Mouse (Mus musculus): ENCODE data around the gene Arhgap18. TPM values are rescaled to one million over a fixed set of nuclear protein-coding genes. Genes with fewer than 3 reads are reported as not detected.

The Arhgap18 gene
- polyA plus RNA-seq, 1 experiment from 2014 or later, result 20.9 TPM

GRCm38 (mm10) chr10:26771938-26772623, 18.9 kb downstream of the Arhgap18 start:
- peak; percentile 98 for ATAC-seq (replicated peaks; ENCODE audit: low FRiP score)
- peak; percentile 91 for DNase-seq (ENCODE audit: low spot score)
- H3K9ac ChIP-seq (ENCODE audit: low read length), result peak overlapping the region; percentile 62
- peak overlapping the region; percentile 88 for H3K4me2 ChIP-seq (ENCODE audit: low read depth, low read length, severe bottlenecking)
- peak overlapping the region; percentile 49 for H3K4me3 ChIP-seq (ENCODE audit: low read depth, low read length)
- H3K27me3 ChIP-seq (ENCODE audit: control insufficient read depth, insufficient read depth, low read length), result no peaks in the 10 kb centered on the region
- peaks cover 3% of the 10 kb centered on the region; the same call in 1 of the 2 replicates for H3K4me1 ChIP-seq (replicated peaks; ENCODE audit: control insufficient read depth, insufficient read depth, low read length)
- H3K36me3 ChIP-seq (ENCODE audit: control insufficient read depth, insufficient read depth, low read length), result no peaks in the 10 kb centered on the region
- 8% methylated on average over 15 of the region's 15 CpGs for WGBS
- H3K27ac ChIP-seq (ENCODE audit: low read depth, low read length), result peak overlapping the region; percentile 86
- H3K9me3 ChIP-seq (ENCODE audit: control insufficient read depth, low read length), result no peaks in the 10 kb centered on the region

- peak overlapping the region; percentile 62 for H3K9ac ChIP-seq (ENCODE audit: low read length)
- ATAC-seq (replicated peaks; ENCODE audit: low FRiP score), result peak; percentile 72
- peak; percentile 73 for DNase-seq (ENCODE audit: low spot score)
- peak overlapping the region; percentile 86 for H3K27ac ChIP-seq (ENCODE audit: low read depth, low read length)
- H3K4me1 ChIP-seq (replicated peaks; ENCODE audit: control insufficient read depth, insufficient read depth, low read length), result peaks cover 3% of the 10 kb centered on the region; the same call in 1 of the 2 replicates
- H3K27me3 ChIP-seq (ENCODE audit: control insufficient read depth, insufficient read depth, low read length), result no peaks in the 10 kb centered on the region
- H3K4me2 ChIP-seq (ENCODE audit: low read depth, low read length, severe bottlenecking), result peak overlapping the region; percentile 88
- peak overlapping the region; percentile 49 for H3K4me3 ChIP-seq (ENCODE audit: low read depth, low read length)
- 1% methylated on average over 22 of the region's 22 CpGs for WGBS
- no peaks in the 10 kb centered on the region for H3K9me3 ChIP-seq (ENCODE audit: control insufficient read depth, low read length)
- no peaks in the 10 kb centered on the region for H3K36me3 ChIP-seq (ENCODE audit: control insufficient read depth, insufficient read depth, low read length)
These were observed 19.7 kb downstream of the Arhgap18 start for GRCm38 (mm10) chr10:26772624-26773540.

GRCm38 (mm10) chr10:26773541-26773940, 20.3 kb downstream of the Arhgap18 start:
- DNase-seq (ENCODE audit: low spot score) (no peak), ATAC-seq (replicated peaks; ENCODE audit: low FRiP score) (no peak)
- 13% methylated on average over 5 of the region's 5 CpGs for WGBS

GRCm38 (mm10) chr10:26774266-26774665, 21.0 kb downstream of the Arhgap18 start:
- Histone ChIP-seq H3K27me3 (ENCODE audit: control insufficient read depth, insufficient read depth, low read length) (no peaks in the 10 kb centered on the region), H3K27ac (ENCODE audit: low read depth, low read length) (no peak overlapping the region), H3K36me3 (ENCODE audit: control insufficient read depth, insufficient read depth, low read length) (no peaks in the 10 kb centered on the region), H3K4me1 (replicated peaks; ENCODE audit: control insufficient read depth, insufficient read depth, low read length) (peaks cover 3% of the 10 kb centered on the region; the same call in 1 of the 2 replicates), H3K9ac (ENCODE audit: low read length) (no peak overlapping the region), H3K9me3 (ENCODE audit: control insufficient read depth, low read length) (no peaks in the 10 kb centered on the region), H3K4me3 (ENCODE audit: low read depth, low read length) (no peak overlapping the region), H3K4me2 (ENCODE audit: low read depth, low read length, severe bottlenecking) (peak overlapping the region; percentile 88; the same call in 1 of the 2 replicates)
- 74% methylated on average over 1 of the region's 1 CpGs for WGBS
- ATAC-seq (replicated peaks; ENCODE audit: low FRiP score) (no peak), DNase-seq (ENCODE audit: low spot score) (no peak)

More at GRCm38 (mm10) chr10:26773541-26773940, 20.3 kb downstream of the Arhgap18 start:
- peak overlapping the region; percentile 12; the same call in 1 of the 2 replicates for H3K9ac ChIP-seq (ENCODE audit: low read length)
- H3K4me1 ChIP-seq (replicated peaks; ENCODE audit: control insufficient read depth, insufficient read depth, low read length), result peaks cover 3% of the 10 kb centered on the region; the same call in 1 of the 2 replicates
- H3K4me3 ChIP-seq (ENCODE audit: low read depth, low read length), result peak overlapping the region; percentile 49; the same call in 1 of the 2 replicates
- H3K27me3 ChIP-seq (ENCODE audit: control insufficient read depth, insufficient read depth, low read length), result no peaks in the 10 kb centered on the region
- no peaks in the 10 kb centered on the region for H3K36me3 ChIP-seq (ENCODE audit: control insufficient read depth, insufficient read depth, low read length)
- H3K27ac ChIP-seq (ENCODE audit: low read depth, low read length), result peak overlapping the region; percentile 86; the same call in 1 of the 2 replicates
- H3K4me2 ChIP-seq (ENCODE audit: low read depth, low read length, severe bottlenecking), result peak overlapping the region; percentile 88
- H3K9me3 ChIP-seq (ENCODE audit: control insufficient read depth, low read length), result no peaks in the 10 kb centered on the region

- H3K4me1 ChIP-seq (replicated peaks; ENCODE audit: control insufficient read depth, insufficient read depth, low read length), result peaks cover 3% of the 10 kb centered on the region; the same call in 1 of the 2 replicates
- no peaks in the 10 kb centered on the region for H3K27me3 ChIP-seq (ENCODE audit: control insufficient read depth, insufficient read depth, low read length)
- no peak overlapping the region for H3K27ac ChIP-seq (ENCODE audit: low read depth, low read length)
- ATAC-seq (replicated peaks; ENCODE audit: low FRiP score) (no peak), DNase-seq (ENCODE audit: low spot score) (no peak)
- no peak overlapping the region for H3K4me2 ChIP-seq (ENCODE audit: low read depth, low read length, severe bottlenecking)
- H3K9me3 ChIP-seq (ENCODE audit: control insufficient read depth, low read length), result no peaks in the 10 kb centered on the region
- no peaks in the 10 kb centered on the region for H3K36me3 ChIP-seq (ENCODE audit: control insufficient read depth, insufficient read depth, low read length)
- no peak overlapping the region for H3K9ac ChIP-seq (ENCODE audit: low read length)
- H3K4me3 ChIP-seq (ENCODE audit: low read depth, low read length), result no peak overlapping the region
These were observed 23.2 kb downstream of the Arhgap18 start for GRCm38 (mm10) chr10:26776443-26776842.

- ATAC-seq (replicated peaks; ENCODE audit: low FRiP score) (no peak), DNase-seq (ENCODE audit: low spot score) (no peak)
- Histone ChIP-seq H3K4me3 (ENCODE audit: low read depth, low read length) (no peak overlapping the region), H3K27me3 (ENCODE audit: control insufficient read depth, insufficient read depth, low read length) (no peaks in the 10 kb centered on the region), H3K9ac (ENCODE audit: low read length) (no peak overlapping the region), H3K9me3 (ENCODE audit: control insufficient read depth, low read length) (no peaks in the 10 kb centered on the region), H3K27ac (ENCODE audit: low read depth, low read length) (no peak overlapping the region), H3K4me1 (replicated peaks; ENCODE audit: control insufficient read depth, insufficient read depth, low read length) (no peaks in the 10 kb centered on the region), H3K4me2 (ENCODE audit: low read depth, low read length, severe bottlenecking) (no peak overlapping the region), H3K36me3 (ENCODE audit: control insufficient read depth, insufficient read depth, low read length) (no peaks in the 10 kb centered on the region)
- 87% methylated on average over 3 of the region's 3 CpGs for WGBS
These were observed 27.4 kb downstream of the Arhgap18 start for GRCm38 (mm10) chr10:26780581-26780980.

- WGBS, result 92% methylated on average over 2 of the region's 2 CpGs
- no peaks in the 10 kb centered on the region for H3K36me3 ChIP-seq (ENCODE audit: control insufficient read depth, insufficient read depth, low read length)
- no peaks in the 10 kb centered on the region for H3K9me3 ChIP-seq (ENCODE audit: control insufficient read depth, low read length)
- H3K4me3 ChIP-seq (ENCODE audit: low read depth, low read length), result no peak overlapping the region
- H3K27me3 ChIP-seq (ENCODE audit: control insufficient read depth, insufficient read depth, low read length), result no peaks in the 10 kb centered on the region
- no peak overlapping the region for H3K27ac ChIP-seq (ENCODE audit: low read depth, low read length)
- DNase-seq (ENCODE audit: low spot score) (no peak), ATAC-seq (replicated peaks; ENCODE audit: low FRiP score) (no peak)
- no peak overlapping the region for H3K9ac ChIP-seq (ENCODE audit: low read length)
- H3K4me2 ChIP-seq (ENCODE audit: low read depth, low read length, severe bottlenecking), result no peak overlapping the region
- no peaks in the 10 kb centered on the region for H3K4me1 ChIP-seq (replicated peaks; ENCODE audit: control insufficient read depth, insufficient read depth, low read length)
These were observed 36.5 kb downstream of the Arhgap18 start for GRCm38 (mm10) chr10:26789680-26790079.

- Histone ChIP-seq H3K36me3 (ENCODE audit: control insufficient read depth, insufficient read depth, low read length) (no peaks in the 10 kb centered on the region), H3K9me3 (ENCODE audit: control insufficient read depth, low read length) (no peaks in the 10 kb centered on the region), H3K4me2 (ENCODE audit: low read depth, low read length, severe bottlenecking) (no peak overlapping the region), H3K9ac (ENCODE audit: low read length) (no peak overlapping the region), H3K27ac (ENCODE audit: low read depth, low read length) (no peak overlapping the region), H3K4me3 (ENCODE audit: low read depth, low read length) (no peak overlapping the region), H3K27me3 (ENCODE audit: control insufficient read depth, insufficient read depth, low read length) (no peaks in the 10 kb centered on the region), H3K4me1 (replicated peaks; ENCODE audit: control insufficient read depth, insufficient read depth, low read length) (no peaks in the 10 kb centered on the region)
- WGBS, result 87% methylated on average over 3 of the region's 3 CpGs
- ATAC-seq (replicated peaks; ENCODE audit: low FRiP score), result no peak
- no peak for DNase-seq (ENCODE audit: low spot score)
These were observed 38.6 kb downstream of the Arhgap18 start for GRCm38 (mm10) chr10:26791810-26792209.
